Mouse (Mus musculus) MEL (cell line): ENCODE measurements around the gene Fbxo7.

ENCODE experiments used
- CTCF ChIP-seq, 3 experiments: IDR thresholded peaks in 2 of 3; conservative IDR thresholded peaks in 1 of 3; 2 replicates each; pipeline ENCODE4 v1.5.1; 2011 to 2012; ENCODE audit warnings: low read length in 3 of 3, low read depth in 2 of 3, mild to moderate bottlenecking in 2 of 3, improper control_type of control experiment in 1 of 3, inconsistent platforms in 1 of 3, mixed read lengths in 1 of 3, moderate library complexity in 1 of 3; ENCODE audit not compliant: control insufficient read depth in 1 of 3, insufficient read depth in 1 of 3, poor library complexity in 1 of 3, severe bottlenecking in 1 of 3
- EP300 ChIP-seq, 2 experiments: IDR thresholded peaks; 2 replicates each; pipeline ENCODE4 v1.6.1; 2011; ENCODE audit warnings: improper control_type of control experiment in 2 of 2, low read length in 2 of 2, low read depth in 1 of 2, mild to moderate bottlenecking in 1 of 2
- MXI1 ChIP-seq: IDR thresholded peaks from 2 replicates; pipeline ENCODE4 v1.6.1; 2011; ENCODE audit warnings: mild to moderate bottlenecking, low read depth, low read length, improper control_type of control experiment
- POLR2A ChIP-seq, 2 experiments: IDR thresholded peaks; 2 replicates each; pipeline ENCODE4 v1.6.1; 2011 to 2012; ENCODE audit warnings: low read length in 2 of 2, mild to moderate bottlenecking in 2 of 2, control low read depth in 1 of 2, improper control_type of control experiment in 1 of 2, low read depth in 1 of 2, moderate library complexity in 1 of 2; ENCODE audit not compliant: control insufficient read depth in 1 of 2, insufficient read depth in 1 of 2, poor library complexity in 1 of 2
- ZNF384 ChIP-seq: IDR thresholded peaks from 2 replicates; pipeline ENCODE4 v1.6.1; 2012; ENCODE audit warnings: low read depth, mild to moderate bottlenecking, inconsistent platforms, low read length, improper control_type of control experiment

- TF ChIP-seq POLR2A (IDR thresholded peaks at IDR 0.05; ENCODE audit: control insufficient read depth in 1 of 2, insufficient read depth in 1 of 2, low read depth in 1 of 2, low read length in 2 of 2, poor library complexity in 1 of 2) (no peak), MXI1 (no peak), EP300 (IDR thresholded peaks at IDR 0.05; ENCODE audit: low read depth in 1 of 2, low read length in 2 of 2) (no peak), CTCF (IDR thresholded peaks at IDR 0.05 in 2 of 3, conservative IDR thresholded peaks at IDR 0.05 in 1 of 3; ENCODE audit: control insufficient read depth in 1 of 3, insufficient read depth in 1 of 3, low read depth in 2 of 3, low read length in 3 of 3, poor library complexity in 1 of 3, severe bottlenecking in 1 of 3) (no peak), ZNF384 (no peak)
Measured at GRCm38 (mm10) chr10:86065661-86066060, 43.9 kb downstream of the Fbxo7 start.
